Mouse (Mus musculus): Measurements from ENCODE around the gene Rnf144b. TPM values are rescaled to one million over a fixed set of nuclear protein-coding genes. Genes with fewer than 3 reads are reported as not detected.

The Rnf144b gene
- total RNA-seq, 2 experiments from 2014 or later: 20.2 to 25.2 TPM

Other genes with a start within 250 kb of the Rnf144b start
- gene Kif13a, start 192.8 kb upstream of the Rnf144b start, total RNA-seq (2021): 10 to 100 TPM; 22.6 to 22.8 TPM
- gene Nhlrc1, start 107.8 kb upstream of the Rnf144b start, total RNA-seq (2021): 10 to 100 TPM; 16.0 to 18.2 TPM
- 1 to 10 TPM; 7.7 to 9.9 TPM for gene Kdm1b, start 79.2 kb upstream of the Rnf144b start, total RNA-seq (2021)
- 1 to 10 TPM; 9.7 to 10.0 TPM for gene Tpmt, start 77.9 kb upstream of the Rnf144b start, total RNA-seq (2021)
- gene Dek, start 16.5 kb upstream of the Rnf144b start, total RNA-seq (2021): 10 to 100 TPM; 45.4 to 55.7 TPM

Data from left cerebral cortex, postnatal 36 days (tissue).